Mouse (Mus musculus): Measurements from ENCODE around the gene Olfr215. TPM values are rescaled to one million over a fixed set of nuclear protein-coding genes. Genes with fewer than 3 reads are reported as not detected.
"Not testable (repeated sequence)": the region's sequence is repeated elsewhere in the genome, so short reads cannot be mapped to it uniquely, and the experiment has no call there.

Olfr215 gene
- total and polyA plus RNA-seq, 2 experiments from 2014 or later: 0.05 TPM; not detected in 1

DNA sequence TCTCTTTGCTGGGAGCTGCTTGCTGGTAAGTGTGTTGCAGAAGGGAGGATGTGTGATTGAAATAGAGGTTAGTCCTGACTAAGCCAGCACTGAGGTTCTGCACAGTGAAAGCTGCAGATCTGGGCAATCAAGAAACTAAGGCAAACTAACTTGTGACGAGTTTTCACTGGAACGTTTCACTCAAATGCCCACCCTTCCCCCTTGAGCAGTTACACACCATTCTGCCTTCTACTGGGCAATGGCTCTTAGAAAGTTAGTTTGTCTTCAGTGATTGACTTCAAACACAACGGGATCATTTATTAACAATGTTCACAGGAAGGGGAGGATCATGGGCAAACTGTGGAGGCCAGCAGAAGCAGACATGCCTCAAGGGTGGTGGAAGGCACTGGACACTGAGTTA is 29.0 kb downstream of the Olfr215 start:
- no peak overlapping the region for H3K4me3 ChIP-seq (ENCODE audit: low read depth, low read length)
- H3K4me2 ChIP-seq (ENCODE audit: low read depth, low read length, poor library complexity, severe bottlenecking): no peak overlapping the region
- TF ChIP-seq CTCF (IDR thresholded peaks at IDR 0.05): no peak
- DNase-seq (ENCODE audit: low spot score) (no peak), ATAC-seq (ENCODE audit: low FRiP score) (no peak)
- no peaks in the 10 kb centered on the region for H3K9me3 ChIP-seq (ENCODE audit: low read length)
- no peaks in the 10 kb centered on the region for H3K27me3 ChIP-seq (ENCODE audit: insufficient read depth, low read length)
- H3K27ac ChIP-seq (ENCODE audit: low read depth, low read length): no peak overlapping the region
- 74% methylated on average over 3 of the region's 3 CpGs for WGBS
- H3K36me3 ChIP-seq (ENCODE audit: insufficient read depth, low read length): no peaks in the 10 kb centered on the region
- H3K4me1 ChIP-seq (ENCODE audit: insufficient read depth, low read length): no peaks in the 10 kb centered on the region
- H3K9ac ChIP-seq (replicated peaks; ENCODE audit: low read length, poor library complexity, severe bottlenecking): no peak overlapping the region

DNA sequence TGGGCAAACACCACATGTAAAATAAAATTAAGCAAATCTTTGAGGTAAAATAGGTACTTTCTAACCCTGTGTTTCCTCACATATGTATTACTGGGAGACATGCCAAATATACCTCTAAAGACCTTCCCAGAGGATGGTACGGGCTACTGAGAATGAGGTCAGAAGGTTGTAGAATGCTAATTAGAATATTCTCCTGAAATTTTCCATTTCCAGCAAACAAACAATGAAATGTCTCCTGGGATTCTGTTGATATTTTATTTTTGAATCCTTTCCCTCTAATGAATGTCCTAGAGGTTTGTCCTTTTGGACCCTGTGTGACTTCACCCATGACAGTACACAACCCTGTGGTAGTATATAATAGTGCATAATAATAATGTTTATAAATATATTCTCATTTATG is 30.1 kb downstream of the Olfr215 start, which contains the start of gene Olfr214:
Olfr214 (plus strand) TSS at position 301 of the 400 bp plus-strand sequence.
- 77% methylated on average over 1 of the region's 1 CpGs for WGBS
- H3K36me3 ChIP-seq (ENCODE audit: insufficient read depth, low read length): no peaks in the 10 kb centered on the region
- no peak within 1 kb of the TSS for H3K4me2 ChIP-seq (ENCODE audit: low read depth, low read length, poor library complexity, severe bottlenecking)
- no peak within 1 kb of the TSS for H3K4me3 ChIP-seq (ENCODE audit: low read depth, low read length)
- no peaks in the 10 kb centered on the region for H3K4me1 ChIP-seq (ENCODE audit: insufficient read depth, low read length)
- no peak within 1 kb of the TSS for H3K27ac ChIP-seq (ENCODE audit: low read depth, low read length)
- no peak within 1 kb of the TSS for H3K9ac ChIP-seq (replicated peaks; ENCODE audit: low read length, poor library complexity, severe bottlenecking)
- H3K9me3 ChIP-seq (ENCODE audit: low read length): no peaks in the 10 kb centered on the region
- ATAC-seq (ENCODE audit: low FRiP score) (no peak), DNase-seq (ENCODE audit: low spot score) (no peak)
- no peak for TF ChIP-seq CTCF (IDR thresholded peaks at IDR 0.05)
- no peaks in the 10 kb centered on the region for H3K27me3 ChIP-seq (ENCODE audit: insufficient read depth, low read length)

DNA sequence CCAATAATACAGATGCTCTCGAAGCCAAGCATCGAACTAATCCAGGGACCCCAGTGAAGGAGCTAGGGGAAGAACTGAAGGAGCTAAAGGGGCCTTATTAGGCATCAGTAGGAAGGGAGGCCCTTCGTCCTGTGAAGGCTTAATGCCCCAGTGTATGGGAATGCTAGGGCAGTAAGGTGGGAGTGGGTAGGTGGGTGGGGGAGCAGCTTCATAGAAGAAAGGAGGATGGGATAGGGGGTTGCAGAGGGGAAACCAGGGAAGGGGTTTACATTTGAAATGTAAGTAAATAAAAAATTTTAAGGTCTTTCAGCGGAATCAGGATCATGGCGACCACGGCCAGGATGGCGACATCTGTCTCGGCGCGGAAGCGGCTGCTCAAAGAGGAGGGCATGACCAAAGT is 33.2 kb downstream of the Olfr215 start, which contains the start of gene Gm5580:
Gm5580 (plus strand) TSS at position 301 of the 400 bp plus-strand sequence.
- ATAC-seq (ENCODE audit: low FRiP score); H3K27me3 ChIP-seq (ENCODE audit: insufficient read depth, low read length); H3K4me2 ChIP-seq (ENCODE audit: low read depth, low read length, poor library complexity, severe bottlenecking); H3K4me1 ChIP-seq (ENCODE audit: insufficient read depth, low read length); H3K9ac ChIP-seq (replicated peaks; ENCODE audit: low read length, poor library complexity, severe bottlenecking); H3K36me3 ChIP-seq (ENCODE audit: insufficient read depth, low read length); H3K9me3 ChIP-seq (ENCODE audit: low read length); H3K4me3 ChIP-seq (ENCODE audit: low read depth, low read length); H3K27ac ChIP-seq (ENCODE audit: low read depth, low read length); DNase-seq (ENCODE audit: low spot score): not testable (repeated sequence)
- WGBS: 94% methylated on average over 11 of the region's 11 CpGs

DNA sequence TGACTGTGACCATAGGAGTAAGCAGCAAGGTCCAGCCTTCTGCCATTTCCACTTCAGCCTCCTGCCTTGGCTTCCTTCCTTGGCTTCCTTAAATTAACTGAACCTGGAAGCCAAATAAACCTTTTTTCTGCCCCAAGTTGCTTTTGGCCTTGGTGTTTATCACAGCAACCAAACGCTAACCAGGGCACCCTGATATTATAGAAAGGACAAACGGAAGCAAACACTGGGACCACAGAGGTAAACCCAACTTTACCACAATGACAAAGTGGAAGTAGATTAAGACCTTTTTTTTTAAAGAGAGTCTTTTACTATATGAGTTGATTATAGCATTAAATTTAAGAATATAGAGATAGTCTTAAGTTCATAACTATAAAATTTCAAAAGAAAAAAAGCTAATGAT is 41.5 kb downstream of the Olfr215 start:
- no peak for TF ChIP-seq CTCF (IDR thresholded peaks at IDR 0.05)
- Histone ChIP-seq H3K27ac (ENCODE audit: low read depth, low read length) (no peak overlapping the region), H3K4me2 (ENCODE audit: low read depth, low read length, poor library complexity, severe bottlenecking) (no peak overlapping the region), H3K36me3 (ENCODE audit: insufficient read depth, low read length) (no peaks in the 10 kb centered on the region), H3K9me3 (ENCODE audit: low read length) (no peaks in the 10 kb centered on the region), H3K4me3 (ENCODE audit: low read depth, low read length) (no peak overlapping the region), H3K27me3 (ENCODE audit: insufficient read depth, low read length) (no peaks in the 10 kb centered on the region), H3K9ac (replicated peaks; ENCODE audit: low read length, poor library complexity, severe bottlenecking) (no peak overlapping the region), H3K4me1 (ENCODE audit: insufficient read depth, low read length) (no peaks in the 10 kb centered on the region)
- DNase-seq (ENCODE audit: low spot score) (no peak), ATAC-seq (ENCODE audit: low FRiP score) (no peak)
- 87% methylated on average over 2 of the region's 2 CpGs for WGBS

DNA sequence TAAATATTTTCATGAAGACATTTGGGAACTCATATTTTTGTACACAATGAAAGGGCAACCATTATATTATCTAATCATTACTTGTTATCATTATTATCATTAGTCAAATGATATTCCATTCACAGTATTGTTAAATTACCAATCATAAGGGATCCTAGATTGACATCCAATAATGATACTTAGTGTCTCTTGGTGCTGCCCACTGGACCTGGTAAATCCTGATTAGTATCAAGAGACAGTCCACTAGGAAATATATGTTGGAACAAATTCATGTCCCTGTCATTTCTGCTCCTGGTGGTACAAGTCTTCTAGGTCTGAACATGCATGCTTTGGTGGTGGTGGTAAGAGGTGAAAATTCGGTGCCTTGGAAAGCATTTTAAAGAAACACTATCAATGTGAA is 45.8 kb downstream of the Olfr215 start, which contains the start of gene Olfr213:
Olfr213 (plus strand) TSS at position 301 of the 400 bp plus-strand sequence.
- Histone ChIP-seq H3K4me2 (ENCODE audit: low read depth, low read length, poor library complexity, severe bottlenecking) (no peak within 1 kb of the TSS), H3K36me3 (ENCODE audit: insufficient read depth, low read length) (no peaks in the 10 kb centered on the region), H3K27ac (ENCODE audit: low read depth, low read length) (no peak within 1 kb of the TSS), H3K9me3 (ENCODE audit: low read length) (no peaks in the 10 kb centered on the region), H3K9ac (replicated peaks; ENCODE audit: low read length, poor library complexity, severe bottlenecking) (no peak within 1 kb of the TSS), H3K27me3 (ENCODE audit: insufficient read depth, low read length) (no peaks in the 10 kb centered on the region), H3K4me3 (ENCODE audit: low read depth, low read length) (no peak within 1 kb of the TSS), H3K4me1 (ENCODE audit: insufficient read depth, low read length) (no peaks in the 10 kb centered on the region)
- no peak for DNase-seq (ENCODE audit: low spot score)
- no peak for ATAC-seq (ENCODE audit: low FRiP score)
- no peak for TF ChIP-seq CTCF (IDR thresholded peaks at IDR 0.05)
- WGBS: 85% methylated on average over 1 of the region's 1 CpGs

Other genes with a start within 250 kb of the Olfr215 start
- 90.9 and 120 TPM in 2 replicates for gene March8, start 246.2 kb downstream of the Olfr215 start, total RNA-seq (2014; rRNA removed)
- gene March8, start 246.2 kb downstream of the Olfr215 start, polyA plus RNA-seq (2015; fragmentation: Nextera tagmentation; extraction: Ambion mirVana): 34.2 and 38.2 TPM in 2 replicates
- gene Alox5, start 123.0 kb downstream of the Olfr215 start, total RNA-seq (2014; rRNA removed): 0.57 and 1.6 TPM in 2 replicates
- gene Alox5, start 123.0 kb downstream of the Olfr215 start, polyA plus RNA-seq (2015; fragmentation: Nextera tagmentation; extraction: Ambion mirVana): 0.48 and 0.74 TPM in 2 replicates
- not detected in 2 replicates for gene Olfr211, start 95.1 kb downstream of the Olfr215 start, total RNA-seq (2014; rRNA removed)
- gene Olfr211, start 95.1 kb downstream of the Olfr215 start, polyA plus RNA-seq (2015; fragmentation: Nextera tagmentation; extraction: Ambion mirVana): not detected in 2 replicates
- gene Olfr212, start 77.7 kb downstream of the Olfr215 start, total RNA-seq (2014; rRNA removed): not detected in 2 replicates
- gene Olfr212, start 77.7 kb downstream of the Olfr215 start, polyA plus RNA-seq (2015; fragmentation: Nextera tagmentation; extraction: Ambion mirVana): 0.07 TPM in 1 of 2 replicates, not detected in the other
- gene Olfr213, start 45.7 kb downstream of the Olfr215 start, total RNA-seq (2014; rRNA removed): not detected in 2 replicates
- not detected in 2 replicates for gene Olfr213, start 45.7 kb downstream of the Olfr215 start, polyA plus RNA-seq (2015; fragmentation: Nextera tagmentation; extraction: Ambion mirVana)
- not detected in 2 replicates for gene Gm5580, start 33.1 kb downstream of the Olfr215 start, total RNA-seq (2014; rRNA removed)
- gene Gm5580, start 33.1 kb downstream of the Olfr215 start, polyA plus RNA-seq (2015; fragmentation: Nextera tagmentation; extraction: Ambion mirVana): 0.27 and 0.28 TPM in 2 replicates
- 0.99 TPM in 1 of 2 replicates, not detected in the other for gene Olfr214, start 30.0 kb downstream of the Olfr215 start, total RNA-seq (2014; rRNA removed)
- not detected in 2 replicates for gene Olfr214, start 30.0 kb downstream of the Olfr215 start, polyA plus RNA-seq (2015; fragmentation: Nextera tagmentation; extraction: Ambion mirVana)
- 62.8 and 64.5 TPM in 2 replicates for gene Zfp422, start 44.8 kb upstream of the Olfr215 start, total RNA-seq (2014; rRNA removed)
- 95.0 and 96.4 TPM in 2 replicates for gene Zfp422, start 44.8 kb upstream of the Olfr215 start, polyA plus RNA-seq (2015; fragmentation: Nextera tagmentation; extraction: Ambion mirVana)
- gene Depp1, start 66.4 kb upstream of the Olfr215 start, total RNA-seq (2014; rRNA removed): 1.4 and 5.0 TPM in 2 replicates
- 3.1 TPM in 2 replicates for gene Depp1, start 66.4 kb upstream of the Olfr215 start, polyA plus RNA-seq (2015; fragmentation: Nextera tagmentation; extraction: Ambion mirVana)
- gene Rassf4, start 89.8 kb upstream of the Olfr215 start, total RNA-seq (2014; rRNA removed): 6.7 and 7.0 TPM in 2 replicates
- gene Rassf4, start 89.8 kb upstream of the Olfr215 start, polyA plus RNA-seq (2015; fragmentation: Nextera tagmentation; extraction: Ambion mirVana): 8.1 and 10.4 TPM in 2 replicates
- 0.19 and 1.4 TPM in 2 replicates for gene Tmem72, start 132.7 kb upstream of the Olfr215 start, total RNA-seq (2014; rRNA removed)
- 0.02 and 0.14 TPM in 2 replicates for gene Tmem72, start 132.7 kb upstream of the Olfr215 start, polyA plus RNA-seq (2015; fragmentation: Nextera tagmentation; extraction: Ambion mirVana)